Mouse (Mus musculus) erythroblast, embryonic 14.5 days (primary cell): ENCODE results near the gene Caskin2. TPM values are rescaled to one million over a fixed set of nuclear protein-coding genes. Genes with fewer than 3 reads are reported as not detected.
A peak's percentile ranks its signal among the peaks of the same experiment; 100 is the strongest.

ENCODE experiments used
- H3K27me3 ChIP-seq: 2 replicates; pipeline ENCODE4 v1.6.1; 2012; ENCODE audit warnings: inconsistent platforms; ENCODE audit not compliant: control insufficient read depth
- H3K36me3 ChIP-seq: 2 replicates; pipeline ENCODE4 v1.6.1; 2012; ENCODE audit warnings: mild to moderate bottlenecking, inconsistent platforms; ENCODE audit not compliant: control insufficient read depth
- H3K4me1 ChIP-seq: 2 replicates; pipeline ENCODE4 v1.6.1; 2012; ENCODE audit warnings: inconsistent platforms; ENCODE audit not compliant: control insufficient read depth
- H3K4me3 ChIP-seq: replicated peaks from 2 replicates; pipeline ENCODE3; 2012; ENCODE audit warnings: moderate library complexity, mild to moderate bottlenecking, inconsistent platforms
- H3K9me3 ChIP-seq: 2 replicates; pipeline ENCODE4 v1.6.1; 2012; ENCODE audit warnings: low read length, inconsistent platforms, mixed read lengths; ENCODE audit not compliant: control insufficient read depth
- GATA1 ChIP-seq: IDR thresholded peaks from 2 replicates; pipeline ENCODE4 v1.6.1; 2012; ENCODE audit warnings: low read length, inconsistent platforms, mixed read lengths
- TAL1 ChIP-seq: IDR thresholded peaks from 3 replicates; pipeline ENCODE4 v1.6.1; 2012; ENCODE audit warnings: low read length, inconsistent platforms, mixed read lengths
- polyA plus RNA-seq: library from polyadenylated mRNA; stranded (reverse); fragments of >175 nt; gene quantifications from 2 replicates; pipeline ENCODE4 v1.2.3, GENCODE M21; 2012

The Caskin2 gene
- polyA plus RNA-seq, 1 experiment: 10.9 TPM

DNA sequence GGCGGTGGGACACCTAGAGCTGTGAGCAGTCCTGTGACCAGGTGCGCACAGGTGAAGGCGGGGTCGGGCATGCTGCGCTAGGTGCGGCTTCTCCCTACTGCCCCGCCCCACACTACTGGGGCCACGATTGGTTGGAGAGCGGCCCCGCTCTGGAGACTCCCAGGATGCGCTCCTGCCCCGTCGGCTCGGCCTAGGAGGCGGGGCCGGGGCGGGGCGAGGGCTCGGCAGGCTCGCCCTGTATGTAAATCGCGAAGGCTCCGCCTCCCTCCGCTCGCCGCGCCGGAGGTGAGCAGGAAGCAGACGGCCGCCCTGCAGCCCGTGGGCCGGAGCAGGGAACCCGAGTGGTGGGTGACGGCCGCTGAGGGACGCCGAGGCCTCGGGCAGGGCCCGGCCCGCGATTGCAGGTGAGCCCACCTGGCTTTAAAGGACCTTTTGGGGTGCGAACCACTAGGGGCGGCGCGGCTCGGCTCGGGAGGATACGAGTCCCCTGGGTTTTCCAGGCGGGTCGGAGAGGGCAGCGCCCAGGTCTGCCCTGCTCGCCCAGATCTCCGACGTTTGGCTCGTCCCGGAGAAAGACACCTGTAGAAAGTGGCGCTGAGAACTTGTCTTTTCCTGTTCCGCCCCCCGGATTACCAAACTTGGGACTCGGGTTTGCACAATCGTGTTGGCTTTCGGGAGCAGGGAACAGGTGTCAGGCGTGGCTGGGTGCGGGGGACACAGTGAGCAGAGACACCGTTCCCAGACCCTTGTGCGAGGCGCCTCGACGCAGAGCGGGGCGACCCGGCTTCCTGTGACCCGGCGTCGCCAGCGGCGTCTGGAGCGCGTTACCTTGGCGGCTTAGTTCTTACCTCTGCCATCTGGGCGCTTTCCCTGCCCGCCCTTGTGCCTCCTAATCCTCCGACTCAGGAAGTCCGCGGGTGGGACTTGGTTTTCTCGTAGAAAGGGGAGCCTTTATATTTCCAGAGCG lies 10.6 kb upstream of the Caskin2 start, which contains the start of gene Llgl2:
Gene Llgl2 (plus strand): TSS at position 276 of the 967 bp plus-strand sequence.
- H3K9me3 ChIP-seq: no peaks in the 10 kb centered on the region
- H3K4me3 ChIP-seq: peak within 1 kb of the TSS; percentile 71
- TF ChIP-seq GATA1: no peak
- no peak for TF ChIP-seq TAL1
- peaks cover 38% of the 10 kb centered on the region for H3K36me3 ChIP-seq
- no peaks in the 10 kb centered on the region for H3K27me3 ChIP-seq
- H3K4me1 ChIP-seq: peaks cover 54% of the 10 kb centered on the region

DNA sequence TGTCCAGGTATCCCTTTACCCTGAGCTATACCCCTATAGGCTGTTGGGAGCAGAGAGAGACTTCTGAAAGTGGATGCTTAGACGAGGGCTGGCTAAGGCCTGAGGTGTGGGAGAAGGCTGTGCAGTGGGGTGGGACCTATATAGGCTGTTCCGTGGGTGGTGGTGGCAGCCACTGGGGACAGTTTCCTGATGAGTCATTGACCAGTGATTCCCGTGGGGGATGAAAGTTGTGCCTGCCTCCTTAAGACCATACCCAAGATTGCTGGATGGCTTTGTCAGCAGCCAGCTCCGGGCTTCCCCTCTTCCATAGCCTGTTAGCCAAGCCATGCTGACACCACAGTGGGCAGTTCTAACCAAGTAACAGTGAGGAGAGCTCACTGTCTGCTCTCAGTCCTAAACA lies 7.6 kb upstream of the Caskin2 start:
- H3K4me3 ChIP-seq: no peak overlapping the region
- H3K27me3 ChIP-seq: no peaks in the 10 kb centered on the region
- H3K9me3 ChIP-seq: no peaks in the 10 kb centered on the region
- H3K36me3 ChIP-seq: peaks cover 63% of the 10 kb centered on the region
- no peak for TF ChIP-seq GATA1
- no peak for TF ChIP-seq TAL1
- H3K4me1 ChIP-seq: peaks cover 34% of the 10 kb centered on the region

DNA sequence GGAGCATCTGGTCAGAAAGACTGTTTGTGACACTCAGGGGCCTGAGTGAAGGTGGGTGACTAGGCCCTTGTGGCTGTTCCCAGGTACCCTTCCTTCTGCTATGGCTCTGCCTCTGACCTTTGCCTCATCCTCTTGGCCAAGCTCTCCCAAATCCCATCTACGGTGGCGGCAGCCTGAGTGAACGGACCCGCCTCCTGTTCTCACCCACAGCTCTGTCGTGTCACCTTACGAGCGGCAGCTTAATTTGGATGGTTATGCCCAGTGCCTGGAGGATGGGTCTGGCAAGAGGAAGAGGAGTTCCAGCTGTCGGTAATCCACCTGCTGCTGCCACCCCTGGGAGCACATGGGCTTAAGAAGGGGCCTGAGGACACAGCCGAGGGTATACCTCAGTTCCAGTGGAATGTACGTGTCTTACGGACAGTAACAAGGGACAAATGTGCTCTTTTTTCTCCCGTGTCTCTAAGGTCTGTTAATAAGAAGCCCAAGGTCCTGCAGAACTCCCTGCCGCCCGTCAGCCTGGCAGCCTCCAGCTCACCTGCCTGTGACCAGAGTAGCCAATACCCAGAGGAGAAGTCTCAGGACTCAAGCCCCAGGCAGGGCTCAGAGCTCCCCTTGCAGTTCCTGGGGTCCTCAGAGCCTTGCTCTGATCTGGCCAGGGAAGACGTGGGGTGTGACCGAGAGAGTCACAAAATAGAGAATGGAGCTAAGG lies 6.6 kb upstream of the Caskin2 start:
- Histone ChIP-seq H3K9me3 (no peaks in the 10 kb centered on the region), H3K36me3 (peaks cover 68% of the 10 kb centered on the region), H3K4me3 (no peak overlapping the region), H3K4me1 (peaks cover 44% of the 10 kb centered on the region), H3K27me3 (no peaks in the 10 kb centered on the region)
- TF ChIP-seq TAL1 (no peak), GATA1 (no peak)

DNA sequence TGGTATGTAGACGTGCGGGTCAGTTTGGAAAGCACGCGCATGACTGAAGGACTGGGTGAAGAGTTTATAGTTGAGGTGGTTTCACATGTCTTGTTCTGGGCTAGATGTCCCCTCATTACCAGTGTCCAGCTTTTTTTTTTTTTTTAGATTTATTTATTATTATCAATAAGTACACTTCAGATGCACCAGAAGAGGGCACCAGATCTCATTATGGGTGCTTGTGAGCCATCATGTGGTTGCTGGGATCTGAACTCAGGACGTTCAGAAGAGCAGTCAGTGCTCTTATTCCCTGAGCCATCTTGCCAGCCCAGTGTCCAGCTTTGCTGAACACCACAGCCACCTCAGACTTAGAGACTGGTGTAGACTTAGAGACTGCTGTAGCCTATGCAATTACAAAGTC lies 3.9 kb upstream of the Caskin2 start:
- H3K4me3 ChIP-seq: no peak overlapping the region
- H3K4me1 ChIP-seq: peaks cover 43% of the 10 kb centered on the region
- peaks cover 63% of the 10 kb centered on the region for H3K36me3 ChIP-seq
- TF ChIP-seq GATA1 (no peak), TAL1 (no peak)
- peaks cover 3% of the 10 kb centered on the region for H3K27me3 ChIP-seq
- H3K9me3 ChIP-seq: no peaks in the 10 kb centered on the region

DNA sequence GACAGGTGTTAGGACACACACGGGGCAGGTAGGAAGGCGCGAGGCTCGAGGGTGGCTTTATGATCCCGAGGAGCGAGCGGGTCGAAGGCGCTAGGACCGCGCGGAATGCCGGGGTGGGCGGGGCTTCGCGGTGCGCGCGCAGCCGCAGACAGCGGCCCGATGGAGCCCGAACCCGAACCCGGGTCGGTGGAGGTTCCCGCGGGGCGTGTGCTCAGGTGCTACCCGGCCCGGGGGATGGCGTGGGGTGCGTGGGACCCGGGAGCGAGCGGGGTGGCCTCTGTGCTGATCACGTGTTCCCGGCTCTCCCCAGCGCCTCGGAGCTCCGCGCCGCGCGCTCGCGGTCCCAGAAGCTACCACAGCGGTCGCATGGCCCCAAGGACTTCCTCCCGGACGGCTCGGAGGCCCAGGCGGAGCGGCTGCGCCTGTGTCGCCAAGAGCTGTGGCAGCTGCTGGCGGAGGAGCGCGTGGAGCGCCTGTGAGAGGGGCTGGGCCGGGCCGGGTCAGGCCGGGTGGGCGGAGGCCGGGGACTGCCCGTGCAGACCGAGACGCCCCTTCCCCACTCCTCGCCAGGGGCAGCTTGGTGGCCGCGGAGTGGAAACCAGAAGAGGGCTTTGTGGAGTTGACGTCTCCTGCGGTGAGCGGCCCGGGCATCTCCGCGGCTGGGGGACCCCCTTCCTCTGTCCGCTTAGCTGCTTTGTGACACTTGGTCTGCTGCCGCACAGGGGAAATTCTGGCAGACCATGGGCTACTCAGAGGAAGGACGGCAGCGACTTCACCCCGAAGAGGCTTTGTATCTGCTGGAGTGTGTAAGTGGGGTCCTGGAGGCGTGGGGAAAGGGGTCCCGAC lies 1.4 kb upstream of the Caskin2 start, which contains the start of gene Tsen54:
Gene Tsen54 (plus strand): TSS at position 120 of the 846 bp plus-strand sequence.
- Histone ChIP-seq H3K4me3 (peak within 1 kb of the TSS; percentile 94), H3K4me1 (peaks cover 60% of the 10 kb centered on the region), H3K36me3 (peaks cover 63% of the 10 kb centered on the region), H3K27me3 (peaks cover 3% of the 10 kb centered on the region), H3K9me3 (no peaks in the 10 kb centered on the region)
- no peak for TF ChIP-seq TAL1
- no peak for TF ChIP-seq GATA1

DNA sequence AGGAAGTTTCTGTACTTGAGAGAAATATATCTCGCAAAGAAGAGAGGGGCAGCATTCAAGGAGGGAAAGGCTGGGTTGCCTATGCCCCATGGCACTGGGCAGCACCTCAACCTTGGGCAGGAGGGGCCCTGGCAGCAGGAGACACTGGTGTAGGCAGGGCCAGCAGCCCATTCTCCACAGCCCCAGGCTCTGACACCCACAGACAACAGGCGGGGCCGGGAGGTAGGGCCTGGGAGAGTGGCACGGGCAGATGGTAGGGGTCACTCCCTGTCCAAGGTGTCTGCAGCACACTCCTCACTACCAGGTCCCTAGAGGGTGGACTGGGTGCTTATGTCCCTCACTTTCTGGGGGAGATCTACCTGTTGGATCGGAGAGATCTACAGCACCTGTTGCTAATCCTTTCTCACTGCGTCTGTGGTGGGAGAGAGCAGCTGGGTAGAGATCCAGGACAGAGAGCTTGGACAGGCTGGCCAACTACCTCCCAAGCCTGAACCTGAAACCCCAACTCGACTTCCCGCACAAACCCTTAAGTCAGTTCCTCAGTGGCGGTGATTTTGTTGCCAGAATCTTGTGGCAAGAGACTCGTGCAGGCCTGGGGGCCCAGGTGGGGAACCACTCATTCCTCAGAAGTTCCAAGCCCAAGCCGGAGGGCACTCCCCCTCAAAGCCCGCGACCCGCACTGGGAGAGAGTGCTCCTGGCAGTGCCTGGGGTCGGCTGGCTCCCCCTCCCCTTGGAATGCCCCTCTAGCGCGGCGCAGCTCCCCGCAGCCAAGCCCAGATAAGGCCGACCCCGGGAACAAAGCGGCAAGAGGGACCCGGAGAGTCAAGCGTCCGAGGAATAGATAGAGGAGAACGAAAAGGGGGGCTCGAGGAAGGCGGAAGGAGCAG lies 662 bp downstream of the Caskin2 start:
- TF ChIP-seq TAL1 (no peak), GATA1 (no peak)
- Histone ChIP-seq H3K4me1 (peaks cover 80% of the 10 kb centered on the region), H3K9me3 (no peaks in the 10 kb centered on the region), H3K36me3 (peaks cover 70% of the 10 kb centered on the region), H3K4me3 (peak overlapping the region; percentile 94), H3K27me3 (peaks cover 3% of the 10 kb centered on the region)

DNA sequence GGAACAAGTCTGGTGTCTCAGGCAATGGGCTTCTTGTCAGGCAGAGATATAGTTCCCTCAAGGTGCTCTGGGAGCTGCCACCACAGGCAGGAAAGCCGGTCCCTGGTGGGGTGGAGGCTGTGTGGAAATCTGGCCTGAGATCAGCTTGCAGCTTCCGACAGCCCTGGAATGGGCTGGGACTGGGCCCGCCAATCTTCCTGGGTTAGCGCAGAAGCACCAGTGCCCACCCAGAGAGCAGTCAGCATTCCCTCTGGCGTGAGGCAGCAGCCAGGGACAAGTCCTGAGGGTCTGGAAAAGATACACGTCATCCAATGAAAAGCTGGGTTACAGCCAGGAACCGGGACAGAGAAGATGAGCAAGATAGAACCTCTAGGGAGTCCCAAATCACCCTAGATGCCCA lies 1.3 kb downstream of the Caskin2 start:
- H3K36me3 ChIP-seq: peaks cover 71% of the 10 kb centered on the region
- no peaks in the 10 kb centered on the region for H3K9me3 ChIP-seq
- H3K27me3 ChIP-seq: peaks cover 3% of the 10 kb centered on the region
- peak overlapping the region; percentile 94 for H3K4me3 ChIP-seq
- no peak for TF ChIP-seq TAL1
- TF ChIP-seq GATA1: no peak
- peaks cover 87% of the 10 kb centered on the region for H3K4me1 ChIP-seq
